Mouse (Mus musculus) heart, adult 8-10 months (tissue): ENCODE measurements around the gene Tmem100. TPM values are rescaled to one million over a fixed set of nuclear protein-coding genes. Genes with fewer than 3 reads are reported as not detected.

Experiments used
- DNase-seq: peaks from one replicate; pipeline ENCODE4 v3.0.0; 2022; ENCODE audit warnings: low spot score
- total RNA-seq, 4 experiments: library from RNA; stranded (reverse); gene quantifications; 2 replicates each; pipeline ENCODE4 v1.2.4; 2022

The Tmem100 gene
- total RNA-seq, 4 experiments from 2014 or later, result 8.6 to 12.2 (median 11.6) TPM

DNA sequence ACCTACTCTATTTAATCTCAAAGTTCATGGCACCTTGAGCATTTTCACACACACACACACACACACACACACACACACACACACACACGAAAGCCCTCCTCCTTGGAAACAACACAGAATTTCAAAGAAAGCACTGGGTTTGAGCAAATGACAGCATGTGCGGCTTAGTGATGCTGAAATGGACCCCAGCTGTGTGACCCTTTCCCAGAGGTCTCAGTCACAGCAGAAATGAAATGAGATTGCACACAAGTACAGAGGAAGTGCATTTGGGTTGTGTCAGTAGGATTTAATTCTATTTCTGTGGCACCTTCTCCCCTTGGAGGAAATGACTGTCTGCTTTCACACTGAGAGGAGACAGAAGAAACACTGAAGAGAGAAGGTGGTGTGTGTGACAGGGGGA, 26.9 kb downstream of the Tmem100 start:
- DNase-seq, result no peak

DNA sequence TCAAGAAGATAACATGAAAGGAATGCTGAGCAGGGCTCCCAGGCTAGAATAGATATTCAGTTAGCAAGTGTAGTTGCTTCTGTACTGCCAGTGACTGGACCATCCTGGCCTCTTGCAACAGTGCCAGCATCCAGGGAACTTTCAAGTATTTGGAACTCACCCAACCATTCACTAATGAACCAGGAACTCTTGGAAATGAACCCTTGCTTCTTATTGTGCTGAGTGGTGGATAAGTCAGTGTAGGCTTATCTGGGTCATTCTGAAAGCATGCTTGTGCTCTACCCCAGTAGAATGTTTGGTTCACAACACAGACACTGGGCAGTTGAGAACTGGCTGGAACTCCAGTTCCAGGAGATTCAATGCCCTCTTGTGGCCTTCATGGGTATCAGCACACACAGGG, 29.1 kb downstream of the Tmem100 start:
- no peak for DNase-seq

DNA sequence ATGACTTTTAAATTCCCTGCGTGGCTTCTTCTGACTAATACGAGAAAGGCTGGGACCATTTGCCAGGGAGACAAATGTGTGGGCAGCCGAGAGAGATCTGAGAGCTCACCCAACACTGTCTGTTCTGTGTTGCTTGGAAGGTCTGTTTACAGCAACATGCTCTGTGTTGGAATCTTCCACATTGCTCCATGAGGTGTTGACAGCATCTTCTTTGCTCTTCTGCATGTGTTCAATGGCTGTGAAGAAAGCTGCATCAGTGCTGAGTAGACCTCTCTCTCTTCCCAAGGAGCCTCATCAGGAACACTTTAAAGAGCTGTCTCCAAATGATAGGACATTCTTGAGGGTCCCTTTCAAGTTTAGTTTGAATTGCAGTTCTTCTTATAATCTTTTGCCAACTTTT, 32.5 kb downstream of the Tmem100 start:
- DNase-seq, result no peak

DNA sequence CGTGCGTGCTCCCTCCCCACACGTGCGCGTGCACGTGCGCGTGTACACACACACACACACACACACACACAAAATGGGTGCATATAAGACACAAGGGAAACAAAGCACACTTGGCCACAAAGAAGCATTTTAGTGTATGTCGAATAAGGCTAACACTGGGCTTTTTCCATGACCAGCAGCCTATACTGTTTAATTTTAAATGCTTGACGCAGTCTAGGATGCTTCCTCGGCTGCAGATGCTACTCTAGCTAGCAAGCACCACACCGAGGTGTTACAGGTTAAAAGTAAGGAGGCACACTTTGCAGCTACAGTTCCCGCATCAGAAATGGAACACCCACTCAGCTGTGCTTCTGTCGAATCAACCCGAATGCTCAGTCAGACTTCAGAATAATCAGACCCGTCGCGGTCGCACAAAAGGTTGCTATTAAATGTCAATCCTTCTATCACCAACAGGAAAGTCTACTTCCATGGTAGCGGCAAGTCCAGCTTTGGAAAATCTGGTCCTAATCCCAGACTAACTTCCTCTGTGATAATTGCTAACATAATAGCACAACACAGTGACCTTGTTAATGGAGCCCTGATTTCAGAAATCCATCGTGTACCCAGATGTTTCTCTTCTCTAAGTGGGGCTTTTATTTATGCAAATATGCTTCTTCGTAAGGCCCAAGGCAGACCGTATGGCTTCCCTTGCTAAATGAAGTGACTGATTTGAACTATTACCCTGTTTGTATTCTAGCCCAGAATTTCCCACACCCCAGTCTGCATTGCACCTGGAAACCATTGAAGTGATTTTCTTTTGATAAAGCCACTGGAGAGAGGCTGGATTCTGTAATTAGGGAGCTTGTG, 36.5 kb downstream of the Tmem100 start:
- DNase-seq, result no peak

DNA sequence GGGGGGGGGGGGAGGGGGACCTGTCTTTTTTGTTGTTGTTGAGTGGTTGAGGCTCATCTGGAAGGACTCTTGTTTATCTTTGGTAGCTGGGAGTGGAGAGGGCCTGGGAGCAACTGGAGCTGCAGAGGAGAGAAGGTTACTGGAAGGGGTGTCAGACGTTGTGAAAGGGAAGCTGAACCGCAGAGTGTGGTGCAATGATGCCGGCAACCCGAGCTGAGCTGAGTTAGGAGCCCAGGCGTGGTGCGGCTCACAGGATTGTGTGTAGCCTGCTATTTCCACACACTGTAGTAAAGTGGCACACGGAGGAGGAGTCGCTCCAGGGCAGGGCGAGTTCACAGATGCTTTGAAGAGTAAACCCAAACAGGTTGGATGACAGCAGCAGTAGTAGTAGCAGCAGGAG, 41.6 kb downstream of the Tmem100 start:
- DNase-seq, result no peak

GRCm38 (mm10) chr11:90073201-90073600, 43.1 kb downstream of the Tmem100 start:
- no peak for DNase-seq

GRCm38 (mm10) chr11:90076666-90077065, 46.5 kb downstream of the Tmem100 start:
- DNase-seq, result no peak

DNA sequence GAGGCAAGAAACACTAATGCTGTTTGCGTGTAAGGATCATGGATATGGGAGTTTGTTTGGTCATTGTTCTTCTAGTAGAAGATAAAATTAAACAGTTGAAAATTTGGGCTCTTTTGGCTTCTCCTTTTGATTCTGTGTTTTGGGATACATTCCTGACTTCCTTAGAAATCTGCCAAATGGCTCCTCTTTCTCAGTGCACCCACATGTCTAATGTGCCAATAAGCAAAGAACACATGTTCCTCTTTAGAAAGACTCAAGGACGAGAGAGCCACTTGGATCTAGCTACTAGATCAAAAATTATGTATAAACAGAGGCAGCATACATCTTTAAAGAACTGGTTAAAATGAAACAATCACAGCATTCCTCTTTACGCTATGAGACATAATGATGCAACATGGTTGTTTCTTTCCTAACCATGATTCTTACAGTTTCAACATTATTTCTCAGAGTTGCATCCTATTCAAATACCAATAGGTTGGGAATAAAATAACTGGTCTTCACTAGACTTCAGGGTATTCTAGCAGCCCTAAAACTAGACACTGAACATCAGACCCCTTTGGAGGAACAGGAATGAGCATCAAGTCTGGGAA, 50.6 kb downstream of the Tmem100 start:
- DNase-seq, result no peak

DNA sequence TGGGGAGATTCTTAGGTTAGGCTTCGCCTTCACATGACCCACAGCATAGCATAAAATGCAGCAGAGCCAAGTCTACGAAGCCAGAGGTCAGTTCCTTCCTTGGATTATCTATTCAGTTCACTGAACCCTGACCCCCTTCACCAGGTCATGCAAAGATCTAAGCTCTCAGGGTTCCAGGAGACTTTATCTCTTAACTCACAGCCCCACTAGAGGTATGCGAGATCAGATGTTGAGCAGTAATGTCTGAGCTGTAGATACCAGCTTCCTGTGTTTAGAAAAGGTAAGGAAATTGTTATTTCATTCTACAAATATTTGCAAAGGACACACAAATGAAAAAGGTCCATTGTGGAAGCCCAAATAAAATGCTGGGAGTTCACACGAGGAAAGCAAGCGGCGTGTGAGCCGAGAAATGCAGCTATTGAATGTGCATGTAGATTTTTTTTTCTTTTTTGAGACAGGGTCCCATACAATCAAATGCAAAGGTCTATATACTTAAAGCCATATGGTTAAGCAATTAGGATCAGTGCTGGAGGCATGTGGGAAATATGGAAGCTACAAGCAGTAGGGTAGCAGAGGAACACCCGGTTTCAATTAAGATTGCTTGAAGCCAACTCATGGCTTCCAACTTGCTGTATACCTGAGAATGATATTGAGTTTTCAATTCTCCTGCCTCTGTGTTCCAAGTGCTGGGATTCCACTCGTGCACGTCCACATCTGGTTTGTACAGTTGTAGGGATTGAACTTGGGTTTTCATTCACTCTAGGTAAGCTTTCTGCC, 51.9 kb downstream of the Tmem100 start:
- no peak for DNase-seq

DNA sequence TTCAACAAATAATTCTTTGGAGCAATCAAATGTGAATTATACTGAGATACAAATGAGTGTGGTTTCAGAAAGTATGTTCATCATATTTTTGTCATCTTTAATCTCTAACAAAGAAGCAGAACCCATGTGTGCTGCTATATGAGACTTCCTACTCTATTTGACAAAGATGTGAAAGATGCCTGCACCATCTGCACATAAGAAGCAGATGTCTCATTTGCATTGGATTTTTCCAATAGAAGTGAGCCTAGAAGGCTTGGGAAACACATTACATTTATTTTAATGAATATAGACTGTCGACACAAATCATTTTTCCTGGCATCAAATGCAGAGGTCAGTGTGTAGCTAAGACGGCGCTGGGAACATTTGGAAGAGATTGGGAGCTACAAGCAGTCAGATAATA, 52.9 kb downstream of the Tmem100 start:
- DNase-seq, result no peak

DNA sequence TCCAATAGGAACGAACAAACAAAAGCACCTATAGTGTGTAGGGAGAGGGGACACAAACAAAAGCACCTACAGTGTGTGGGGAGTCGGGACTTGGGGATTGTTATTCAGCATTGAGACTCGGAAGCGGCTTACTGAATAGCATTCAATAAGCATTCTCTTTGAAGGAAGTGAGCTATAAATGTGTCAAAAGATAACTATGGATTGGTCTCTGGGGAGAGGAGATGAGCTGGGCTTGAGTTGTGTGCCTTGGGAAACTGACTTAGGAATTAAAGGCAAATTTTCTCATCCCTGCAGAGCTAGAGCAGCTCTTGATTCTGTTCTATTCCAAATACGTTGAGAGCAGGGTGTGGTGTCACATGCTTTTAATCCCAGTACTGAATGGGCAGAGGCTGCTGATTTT, 54.0 kb downstream of the Tmem100 start:
- DNase-seq, result no peak

Other genes starting within 250 kb of the Tmem100 start
- 1 to 10 TPM; 3.5 to 5.1 (median 4.6) TPM for gene Pctp, start 27.5 kb upstream of the Tmem100 start, total RNA-seq
- 1 to 10 TPM; 5.7 to 7.4 (median 7.1) TPM for gene Gm45716, start 157.3 kb downstream of the Tmem100 start, total RNA-seq
- gene Mmd, start 219.1 kb downstream of the Tmem100 start, total RNA-seq, result 10 to 100 TPM; 23.7 to 34.1 (median 28.2) TPM